Mouse (Mus musculus): ENCODE results near the gene Klhdc7a. TPM values are rescaled to one million over a fixed set of nuclear protein-coding genes. Genes with fewer than 3 reads are reported as not detected.

The Klhdc7a gene
- polyA plus RNA-seq, 1 experiment from 2014 or later = 1.1 TPM

GRCm38 (mm10) chr4:139993111-139993755, 25.4 kb upstream of the Klhdc7a start:
- H3K4me3 ChIP-seq (ENCODE audit: low read length) = no peak overlapping the region
- H3K9ac ChIP-seq (ENCODE audit: low read length) = no peak overlapping the region
- no peak for ATAC-seq (ENCODE audit: low read depth)
- no peaks in the 10 kb centered on the region for H3K36me3 ChIP-seq (ENCODE audit: control insufficient read depth, insufficient read depth, low read length)
- H3K4me2 ChIP-seq (ENCODE audit: low read depth, low read length) = no peak overlapping the region
- no peaks in the 10 kb centered on the region for H3K9me3 ChIP-seq (ENCODE audit: control insufficient read depth, low read length)
- no peak overlapping the region for H3K27ac ChIP-seq (ENCODE audit: low read length)
- H3K4me1 ChIP-seq (replicated peaks; ENCODE audit: control insufficient read depth, insufficient read depth, low read length) = 0 out of 2 replicates have a peak, but pooled peaks cover 3% of the 10 kb centered on the region
- 20% methylated on average over 8 of the region's 16 CpGs for WGBS
- H3K27me3 ChIP-seq (ENCODE audit: control insufficient read depth, insufficient read depth, low read depth, low read length) = no peaks in the 10 kb centered on the region

GRCm38 (mm10) chr4:139986913-139987312, 19.1 kb upstream of the Klhdc7a start:
- Histone ChIP-seq H3K4me3 (ENCODE audit: low read length) (no peak overlapping the region), H3K4me1 (replicated peaks; ENCODE audit: control insufficient read depth, insufficient read depth, low read length) (no peaks in the 10 kb centered on the region), H3K27me3 (ENCODE audit: control insufficient read depth, insufficient read depth, low read depth, low read length) (no peaks in the 10 kb centered on the region), H3K9ac (ENCODE audit: low read length) (no peak overlapping the region), H3K27ac (ENCODE audit: low read length) (no peak overlapping the region), H3K9me3 (ENCODE audit: control insufficient read depth, low read length) (no peaks in the 10 kb centered on the region), H3K36me3 (ENCODE audit: control insufficient read depth, insufficient read depth, low read length) (no peaks in the 10 kb centered on the region), H3K4me2 (ENCODE audit: low read depth, low read length) (no peak overlapping the region)
- ATAC-seq (ENCODE audit: low read depth) = no peak
- 42% methylated on average over 7 of the region's 7 CpGs for WGBS

- H3K9me3 ChIP-seq (ENCODE audit: control insufficient read depth, low read length) = no peaks in the 10 kb centered on the region
- peaks cover 25% of the 10 kb centered on the region for H3K4me1 ChIP-seq (replicated peaks; ENCODE audit: control insufficient read depth, insufficient read depth, low read length)
- H3K36me3 ChIP-seq (ENCODE audit: control insufficient read depth, insufficient read depth, low read length) = no peaks in the 10 kb centered on the region
- H3K9ac ChIP-seq (ENCODE audit: low read length) = no peak overlapping the region
- 15% methylated on average over 5 of the region's 5 CpGs for WGBS
- H3K4me3 ChIP-seq (ENCODE audit: low read length) = no peak overlapping the region
- ATAC-seq (ENCODE audit: low read depth) = peak; percentile 82
- H3K27ac ChIP-seq (ENCODE audit: low read length) = peak overlapping the region; percentile 47
- H3K27me3 ChIP-seq (ENCODE audit: control insufficient read depth, insufficient read depth, low read depth, low read length) = no peaks in the 10 kb centered on the region
- H3K4me2 ChIP-seq (ENCODE audit: low read depth, low read length) = no peak overlapping the region
These were observed 10.9 kb upstream of the Klhdc7a start for GRCm38 (mm10) chr4:139978716-139979115.

- Histone ChIP-seq H3K4me2 (ENCODE audit: low read depth, low read length) (no peak overlapping the region), H3K9ac (ENCODE audit: low read length) (no peak overlapping the region), H3K4me3 (ENCODE audit: low read length) (no peak overlapping the region), H3K4me1 (replicated peaks; ENCODE audit: control insufficient read depth, insufficient read depth, low read length) (peaks cover 25% of the 10 kb centered on the region), H3K36me3 (ENCODE audit: control insufficient read depth, insufficient read depth, low read length) (no peaks in the 10 kb centered on the region), H3K9me3 (ENCODE audit: control insufficient read depth, low read length) (no peaks in the 10 kb centered on the region), H3K27ac (ENCODE audit: low read length) (peak overlapping the region; percentile 65), H3K27me3 (ENCODE audit: control insufficient read depth, insufficient read depth, low read depth, low read length) (no peaks in the 10 kb centered on the region)
- WGBS = 19% methylated on average over 5 of the region's 5 CpGs
- ATAC-seq (ENCODE audit: low read depth) = peak; percentile 55
These were observed 9.5 kb upstream of the Klhdc7a start for GRCm38 (mm10) chr4:139977308-139977781.

GRCm38 (mm10) chr4:139974506-139974905, 6.7 kb upstream of the Klhdc7a start:
- WGBS = 13% methylated on average over 7 of the region's 7 CpGs

GRCm38 (mm10) chr4:139967475-139967891, 343 bp downstream of the Klhdc7a start:
- no peaks in the 10 kb centered on the region for H3K36me3 ChIP-seq (ENCODE audit: control insufficient read depth, insufficient read depth, low read length)
- H3K9ac ChIP-seq (ENCODE audit: low read length) = peak overlapping the region; percentile 37; the same call in 1 of the 2 replicates
- peak overlapping the region; percentile 42 for H3K4me2 ChIP-seq (ENCODE audit: low read depth, low read length)
- H3K9me3 ChIP-seq (ENCODE audit: control insufficient read depth, low read length) = no peaks in the 10 kb centered on the region
- peak; percentile 90 for ATAC-seq (ENCODE audit: low read depth)
- peak overlapping the region; percentile 27 for H3K4me3 ChIP-seq (ENCODE audit: low read length)
- H3K27ac ChIP-seq (ENCODE audit: low read length) = peak overlapping the region; percentile 90
- no peaks in the 10 kb centered on the region for H3K27me3 ChIP-seq (ENCODE audit: control insufficient read depth, insufficient read depth, low read depth, low read length)
- peaks cover 10% of the 10 kb centered on the region for H3K4me1 ChIP-seq (replicated peaks; ENCODE audit: control insufficient read depth, insufficient read depth, low read length)
- 16% methylated on average over 10 of the region's 10 CpGs for WGBS

More at GRCm38 (mm10) chr4:139974506-139974905, 6.7 kb upstream of the Klhdc7a start:
- Histone ChIP-seq H3K9ac (ENCODE audit: low read length) (no peak overlapping the region), H3K4me1 (replicated peaks; ENCODE audit: control insufficient read depth, insufficient read depth, low read length) (peaks cover 25% of the 10 kb centered on the region), H3K27me3 (ENCODE audit: control insufficient read depth, insufficient read depth, low read depth, low read length) (no peaks in the 10 kb centered on the region), H3K36me3 (ENCODE audit: control insufficient read depth, insufficient read depth, low read length) (no peaks in the 10 kb centered on the region), H3K4me2 (ENCODE audit: low read depth, low read length) (no peak overlapping the region), H3K4me3 (ENCODE audit: low read length) (no peak overlapping the region), H3K9me3 (ENCODE audit: control insufficient read depth, low read length) (no peaks in the 10 kb centered on the region), H3K27ac (ENCODE audit: low read length) (no peak overlapping the region)
- no peak for ATAC-seq (ENCODE audit: low read depth)

- peak; percentile 22; the same call in 1 of the 2 replicates for ATAC-seq (ENCODE audit: low read depth)
- Histone ChIP-seq H3K4me2 (ENCODE audit: low read depth, low read length) (peak overlapping the region; percentile 42), H3K4me1 (replicated peaks; ENCODE audit: control insufficient read depth, insufficient read depth, low read length) (peaks cover 10% of the 10 kb centered on the region), H3K9me3 (ENCODE audit: control insufficient read depth, low read length) (no peaks in the 10 kb centered on the region), H3K27ac (ENCODE audit: low read length) (peak overlapping the region; percentile 90), H3K36me3 (ENCODE audit: control insufficient read depth, insufficient read depth, low read length) (no peaks in the 10 kb centered on the region), H3K4me3 (ENCODE audit: low read length) (peak overlapping the region; percentile 27), H3K9ac (ENCODE audit: low read length) (peak overlapping the region; percentile 37; the same call in 1 of the 2 replicates), H3K27me3 (ENCODE audit: control insufficient read depth, insufficient read depth, low read depth, low read length) (no peaks in the 10 kb centered on the region)
- 20% methylated on average over 3 of the region's 3 CpGs for WGBS
These were observed 845 bp downstream of the Klhdc7a start for GRCm38 (mm10) chr4:139966981-139967380.

- H3K9ac ChIP-seq (ENCODE audit: low read length) = no peak overlapping the region
- WGBS = 86% methylated on average over 28 of the region's 28 CpGs
- H3K27ac ChIP-seq (ENCODE audit: low read length) = no peak overlapping the region
These were observed 2.1 kb downstream of the Klhdc7a start for GRCm38 (mm10) chr4:139965596-139966185.

GRCm38 (mm10) chr4:139964406-139964805, 3.4 kb downstream of the Klhdc7a start:
- H3K4me3 ChIP-seq (ENCODE audit: low read length) = no peak overlapping the region
- ATAC-seq (ENCODE audit: low read depth) = no peak
- peaks cover 14% of the 10 kb centered on the region for H3K4me1 ChIP-seq (replicated peaks; ENCODE audit: control insufficient read depth, insufficient read depth, low read length)
- H3K36me3 ChIP-seq (ENCODE audit: control insufficient read depth, insufficient read depth, low read length) = no peaks in the 10 kb centered on the region
- no peaks in the 10 kb centered on the region for H3K27me3 ChIP-seq (ENCODE audit: control insufficient read depth, insufficient read depth, low read depth, low read length)
- H3K9ac ChIP-seq (ENCODE audit: low read length) = no peak overlapping the region
- no peak overlapping the region for H3K4me2 ChIP-seq (ENCODE audit: low read depth, low read length)
- no peaks in the 10 kb centered on the region for H3K9me3 ChIP-seq (ENCODE audit: control insufficient read depth, low read length)
- 77% methylated on average over 5 of the region's 5 CpGs for WGBS
- no peak overlapping the region for H3K27ac ChIP-seq (ENCODE audit: low read length)

More at GRCm38 (mm10) chr4:139965596-139966185, 2.1 kb downstream of the Klhdc7a start:
- Histone ChIP-seq H3K27me3 (ENCODE audit: control insufficient read depth, insufficient read depth, low read depth, low read length) (no peaks in the 10 kb centered on the region), H3K4me2 (ENCODE audit: low read depth, low read length) (no peak overlapping the region), H3K4me3 (ENCODE audit: low read length) (no peak overlapping the region), H3K9me3 (ENCODE audit: control insufficient read depth, low read length) (no peaks in the 10 kb centered on the region), H3K36me3 (ENCODE audit: control insufficient read depth, insufficient read depth, low read length) (no peaks in the 10 kb centered on the region), H3K4me1 (replicated peaks; ENCODE audit: control insufficient read depth, insufficient read depth, low read length) (peaks cover 12% of the 10 kb centered on the region)
- no peak for ATAC-seq (ENCODE audit: low read depth)

Measured in lung, embryonic 16.5 days (tissue).